Mouse (Mus musculus) embryonic fibroblast, embryonic 13.5 days (primary cell): ENCODE results near the gene Herpud2.

ENCODE experiments used
- CTCF ChIP-seq: IDR thresholded peaks from 2 replicates; pipeline ENCODE4 v1.5.1; 2011; ENCODE audit warnings: mild to moderate bottlenecking, control low read depth, low read length, moderate library complexity, borderline replicate concordance; ENCODE audit not compliant: insufficient read depth
- POLR2A ChIP-seq: IDR thresholded peaks from 2 replicates; pipeline ENCODE4 v1.6.1; 2011; ENCODE audit warnings: low read depth, mild to moderate bottlenecking, control low read depth, low read length, moderate library complexity

GRCm38 (mm10) chr9:25153066-25153465 lies 1.4 kb upstream of the Herpud2 start:
- TF ChIP-seq POLR2A = no peak
- TF ChIP-seq CTCF = no peak
